Mouse (Mus musculus) spleen, adult 18-20 months (tissue): ENCODE measurements around the gene Gm45711.

Experiments
- DNase-seq, 2 experiments: peaks; one replicate each; pipeline ENCODE4 v3.0.0; 2022; ENCODE audit warnings: mixed read lengths in 2 of 2

Gene Gm45711

GRCm38 (mm10) chr8:104234573-104234972 is 75.3 kb downstream of the Gm45711 start:
- DNase-seq, result no peak

GRCm38 (mm10) chr8:104232919-104233318 is 77.0 kb downstream of the Gm45711 start:
- DNase-seq, result peak in 1 of 2 experiments; percentile 40

GRCm38 (mm10) chr8:104232039-104232438 is 77.8 kb downstream of the Gm45711 start:
- no peak for DNase-seq
